12 mouse cellular contexts compared by ENCODE assay signal in genomic region chr10:68166695-68167086, GRCm38 (mm10).
DNase-seq lines count a peak whose midpoint lies in the region; ATAC-seq and TF ChIP-seq lines count a peak whose summit lies in the region.
"Had no signal": no experiment of that assay in that cellular context is flagged by ENCODE, and none has a peak within 500 bp of the region (broad histone marks: within the 10 kb centered on the region; RNA-seq: fewer than 3 reads in every experiment).

No protein-coding gene starts in this region.

- H3K36me3 ChIP-seq in heart, embryonic 12.5 days = no peaks in the 10 kb centered on the region
- H3K36me3 ChIP-seq in limb, embryonic 15.5 days = peaks cover 4% of the 10 kb centered on the region; the same call in 1 of the 2 replicates

- intact Hi-C loops in left cerebral cortex, postnatal 14 days (cut with DNase I) = loop anchor here (5.0 kb wide), 2 partner anchors 46 to 111 kb away; partner anchors contain the start of gene Arid5b

- H3K9ac ChIP-seq in heart, embryonic 12.5 days = no peak overlapping the region
- no peak overlapping the region for H3K9ac ChIP-seq in limb, embryonic 15.5 days

- H3K9me3 ChIP-seq in heart, embryonic 12.5 days (replicated peaks) = no peaks in the 10 kb centered on the region
- H3K9me3 ChIP-seq in limb, embryonic 15.5 days = no peaks in the 10 kb centered on the region

- no peak for DNase-seq in heart, adult 11 months
- no peak for DNase-seq in layer of hippocampus, adult 2 months (ENCODE audit: low spot score in 2 of 2)
- no peak for DNase-seq in layer of hippocampus, postnatal 36 days
- no peak for DNase-seq in adrenal gland, postnatal 25 days
- no peak for DNase-seq in left cerebral cortex, postnatal 14 days (ENCODE audit: low spot score in 2 of 2)
- DNase-seq: cerebellum, postnatal 14 days; lung, postnatal 14 days had no signal

- no peak overlapping the region for H3K4me2 ChIP-seq in heart, embryonic 12.5 days
- H3K4me2 ChIP-seq in limb, embryonic 15.5 days = no peak overlapping the region
- H3K4me2 ChIP-seq: liver, embryonic 11.5 days had no signal

- H3K4me3 ChIP-seq in heart, embryonic 12.5 days = no peak overlapping the region
- H3K4me3 ChIP-seq in layer of hippocampus, adult 2 months = no peak overlapping the region
- no peak overlapping the region for H3K4me3 ChIP-seq in brown adipose tissue, adult 24 weeks (ENCODE audit: insufficient read depth, low read depth, low read length)
- H3K4me3 ChIP-seq in limb, embryonic 15.5 days = no peak overlapping the region
- H3K4me3 ChIP-seq: erythroblast, embryonic 14.5 days had no signal

- H3K27ac ChIP-seq in heart, embryonic 12.5 days (ENCODE audit: poor library complexity, severe bottlenecking) = peak overlapping the region; percentile 85
- H3K27ac ChIP-seq in layer of hippocampus, adult 2 months = peak overlapping the region; percentile 63; the same call in 1 of the 2 replicates
- peak overlapping the region; percentile 4; the same call in 1 of the 2 replicates for H3K27ac ChIP-seq in brown adipose tissue, adult 24 weeks (replicated peaks; ENCODE audit: low read depth, low read length)
- H3K27ac ChIP-seq in limb, embryonic 15.5 days = peak overlapping the region; percentile 52; the same call in 1 of the 2 replicates

- no peaks in the 10 kb centered on the region for H3K27me3 ChIP-seq in heart, embryonic 12.5 days (replicated peaks)
- no peaks in the 10 kb centered on the region for H3K27me3 ChIP-seq in limb, embryonic 15.5 days

- peaks cover 49% of the 10 kb centered on the region for H3K4me1 ChIP-seq in heart, embryonic 12.5 days (replicated peaks)
- peaks cover 12% of the 10 kb centered on the region; the same call in 1 of the 2 replicates for H3K4me1 ChIP-seq in brown adipose tissue, adult 24 weeks (ENCODE audit: control insufficient read depth, insufficient read depth, insufficient read length, low read length)
- H3K4me1 ChIP-seq in limb, embryonic 15.5 days = peaks cover 43% of the 10 kb centered on the region

- 65% methylated on average over 2 of the region's 2 CpGs for WGBS in heart, embryonic 12.5 days
- WGBS in limb, embryonic 15.5 days = 27% methylated on average over 2 of the region's 2 CpGs

- TF ChIP-seq CTCF in layer of hippocampus, adult 2 months (conservative IDR thresholded peaks at IDR 0.05) = no peak

- no peak for ATAC-seq in heart, embryonic 12.5 days (ENCODE audit: insufficient number of reproducible peaks, low FRiP score)
- ATAC-seq in limb, embryonic 15.5 days (ENCODE audit: insufficient number of reproducible peaks, low FRiP score, low TSS enrichment, low read depth) = 0 out of 2 replicates have a peak, but pooled peaks have one; percentile 25

Comparison
In these comparisons a context has a peak if more than half of its experiments do, and no peak if none do; other contexts are left out.
1. H3K27ac ChIP-seq: peak in every context shown above with its lines; median percentile 85 in heart, embryonic 12.5 days; 63 in layer of hippocampus, adult 2 months; 52 in limb, embryonic 15.5 days; 4 in brown adipose tissue, adult 24 weeks.